ENCODE assay signal across 24 mouse cellular contexts in genomic region chr19:44889548-44889947, GRCm38 (mm10). TPM values are rescaled to one million over a fixed set of nuclear protein-coding genes. Genes with fewer than 3 reads are reported as not detected.
DNase-seq lines count a peak whose midpoint lies in the region; ATAC-seq and TF ChIP-seq lines count a peak whose summit lies in the region.
"Had no signal": no experiment of that assay in that cellular context is flagged by ENCODE, and none has a peak within 500 bp of the region (broad histone marks: within the 10 kb centered on the region; RNA-seq: fewer than 3 reads in every experiment).

No protein-coding gene starts in this region.

- peak overlapping the region; percentile 67 for H3K27ac ChIP-seq in forebrain, embryonic 10.5 days
- H3K27ac ChIP-seq in forebrain, postnatal 0 days (ENCODE audit: low read depth, low read length), result no peak overlapping the region
- 0 out of 2 replicates have a peak overlapping the region, but pooled peaks have one; percentile 5 for H3K27ac ChIP-seq in heart, embryonic 10.5 days
- no peak overlapping the region for H3K27ac ChIP-seq in heart, adult 2 months
- no peak overlapping the region for H3K27ac ChIP-seq in midbrain, embryonic 11.5 days (ENCODE audit: low read depth, low read length)
- no peak overlapping the region for H3K27ac ChIP-seq in midbrain, embryonic 15.5 days
- H3K27ac ChIP-seq: embryonic facial prominence, embryonic 12.5 days; heart, embryonic 13.5 days; hindbrain, embryonic 14.5 days; intestine, embryonic 15.5 days had no signal

- H3K79me2 ChIP-seq in heart, adult 2 months (replicated peaks; ENCODE audit: control insufficient read depth, insufficient read depth, low read length), result no peaks in the 10 kb centered on the region

- no peak for ATAC-seq in forebrain, postnatal 0 days
- no peak for ATAC-seq in midbrain, embryonic 11.5 days (ENCODE audit: low FRiP score)
- ATAC-seq in midbrain, embryonic 15.5 days (replicated peaks), result no peak
- ATAC-seq: CD4-positive, CD25-positive, alpha-beta regulatory T cell, adult 4 months; intestine, embryonic 15.5 days had no signal

- peak overlapping the region; percentile 6 for H3K4me3 ChIP-seq in forebrain, embryonic 10.5 days
- H3K4me3 ChIP-seq in forebrain, postnatal 0 days (ENCODE audit: low read depth, low read length), result no peak overlapping the region
- H3K4me3 ChIP-seq in heart, embryonic 10.5 days, result no peak overlapping the region
- no peak overlapping the region for H3K4me3 ChIP-seq in heart, adult 2 months
- H3K4me3 ChIP-seq in midbrain, embryonic 11.5 days (ENCODE audit: low read depth, low read length), result no peak overlapping the region
- H3K4me3 ChIP-seq in midbrain, embryonic 15.5 days, result no peak overlapping the region
- H3K4me3 ChIP-seq: embryonic facial prominence, embryonic 12.5 days; heart, embryonic 13.5 days; intestine, embryonic 15.5 days had no signal

- no peaks in the 10 kb centered on the region for H3K9me3 ChIP-seq in forebrain, embryonic 10.5 days
- H3K9me3 ChIP-seq in forebrain, postnatal 0 days (ENCODE audit: low read length), result no peaks in the 10 kb centered on the region
- no peaks in the 10 kb centered on the region for H3K9me3 ChIP-seq in heart, embryonic 10.5 days
- H3K9me3 ChIP-seq in midbrain, embryonic 11.5 days (ENCODE audit: control insufficient read depth, low read length), result no peaks in the 10 kb centered on the region
- H3K9me3 ChIP-seq in midbrain, embryonic 15.5 days, result no peaks in the 10 kb centered on the region
- H3K9me3 ChIP-seq: embryonic facial prominence, embryonic 12.5 days; G1E; heart, embryonic 13.5 days; intestine, embryonic 15.5 days had no signal

- H3K27me3 ChIP-seq in forebrain, embryonic 10.5 days (ENCODE audit: poor library complexity, severe bottlenecking), result peaks cover 100% of the 10 kb centered on the region
- H3K27me3 ChIP-seq in forebrain, postnatal 0 days (ENCODE audit: insufficient read depth, low read length), result peaks cover 41% of the 10 kb centered on the region
- peaks cover 82% of the 10 kb centered on the region for H3K27me3 ChIP-seq in heart, embryonic 10.5 days (ENCODE audit: insufficient read depth, poor library complexity, severe bottlenecking)
- H3K27me3 ChIP-seq in heart, adult 2 months (ENCODE audit: control insufficient read depth, insufficient read depth, low read length), result no peaks in the 10 kb centered on the region; the same call in none of the 2 replicates
- peaks cover 48% of the 10 kb centered on the region for H3K27me3 ChIP-seq in midbrain, embryonic 11.5 days (ENCODE audit: control insufficient read depth, insufficient read depth, low read length)
- H3K27me3 ChIP-seq in midbrain, embryonic 15.5 days (replicated peaks), result peaks cover 90% of the 10 kb centered on the region

- no peak for TF ChIP-seq POLR2A in heart, adult 2 months (IDR thresholded peaks at IDR 0.05; ENCODE audit: insufficient read depth, low read depth, low read length)

- H3K9ac ChIP-seq in forebrain, postnatal 0 days, result no peak overlapping the region
- no peak overlapping the region for H3K9ac ChIP-seq in heart, adult 2 months (ENCODE audit: low read depth, low read length)
- H3K9ac ChIP-seq in midbrain, embryonic 11.5 days (ENCODE audit: low read length), result no peak overlapping the region
- no peak overlapping the region for H3K9ac ChIP-seq in midbrain, embryonic 15.5 days
- H3K9ac ChIP-seq: embryonic facial prominence, embryonic 12.5 days; heart, embryonic 13.5 days; hindbrain, embryonic 14.5 days; intestine, embryonic 15.5 days had no signal

- no peak for DNase-seq in forebrain, embryonic 10.5 days (ENCODE audit: extremely low spot score, low spot score)
- no peak for DNase-seq in forebrain, postnatal 0 days
- DNase-seq in heart, embryonic 10.5 days (ENCODE audit: low spot score), result no peak
- DNase-seq in heart, adult 2 months, result no peak
- peak; percentile 83 for DNase-seq in midbrain, embryonic 11.5 days (ENCODE audit: low spot score, missing footprints)
- no peak for DNase-seq in kidney, postnatal 14 days
- DNase-seq in layer of hippocampus, postnatal 25 days (ENCODE audit: extremely low spot score in 1 of 2, low spot score in 1 of 2), result no peak
- DNase-seq: adrenal gland, adult 8-10 months; adrenal gland, postnatal 36 days; B cell, adult 2 months; cerebellum, adult 11 months; cerebellum, adult 8-10 months; cerebellum, postnatal 14 days; embryo, embryonic 11 days; gastrocnemius, postnatal 10 days; heart, adult 18-20 months; heart, postnatal 4 days had no signal

- H3K4me2 ChIP-seq in forebrain, postnatal 0 days (ENCODE audit: low read depth), result no peak overlapping the region
- H3K4me2 ChIP-seq in midbrain, embryonic 11.5 days, result no peak overlapping the region
- H3K4me2 ChIP-seq in midbrain, embryonic 15.5 days, result no peak overlapping the region
- H3K4me2 ChIP-seq: embryonic facial prominence, embryonic 12.5 days; heart, embryonic 13.5 days; hindbrain, embryonic 14.5 days; intestine, embryonic 15.5 days had no signal

- TF ChIP-seq CTCF in forebrain, postnatal 0 days (IDR thresholded peaks at IDR 0.05; ENCODE audit: low read depth), result no peak
- no peak for TF ChIP-seq CTCF in heart, adult 2 months (IDR thresholded peaks at IDR 0.05)

- H3K4me1 ChIP-seq in forebrain, embryonic 10.5 days, result peaks cover 73% of the 10 kb centered on the region
- H3K4me1 ChIP-seq in forebrain, postnatal 0 days (ENCODE audit: insufficient read depth), result no peaks in the 10 kb centered on the region
- peaks cover 39% of the 10 kb centered on the region for H3K4me1 ChIP-seq in heart, embryonic 10.5 days
- peaks cover 2% of the 10 kb centered on the region for H3K4me1 ChIP-seq in heart, adult 2 months (ENCODE audit: control insufficient read depth, insufficient read depth, low read length)
- peaks cover 9% of the 10 kb centered on the region; the same call in 1 of the 2 replicates for H3K4me1 ChIP-seq in midbrain, embryonic 11.5 days (ENCODE audit: control insufficient read depth, insufficient read depth, low read length)
- H3K4me1 ChIP-seq in midbrain, embryonic 15.5 days, result no peaks in the 10 kb centered on the region

- TF ChIP-seq EP300 in heart, adult 2 months (IDR thresholded peaks at IDR 0.05; ENCODE audit: insufficient read depth, low read depth, low read length), result no peak

- WGBS in forebrain, embryonic 10.5 days, result 6% methylated on average over 6 of the region's 6 CpGs
- WGBS in forebrain, postnatal 0 days, result 6% methylated on average over 6 of the region's 6 CpGs
- 28% methylated on average over 6 of the region's 6 CpGs for WGBS in heart, embryonic 10.5 days
- WGBS in heart, adult 2 months, result 39% methylated on average over 6 of the region's 6 CpGs
- 14% methylated on average over 6 of the region's 6 CpGs for WGBS in midbrain, embryonic 11.5 days
- 14% methylated on average over 6 of the region's 6 CpGs for WGBS in midbrain, embryonic 15.5 days

- intact Hi-C loops in heart, adult 2 months (cut with DNase I), result no loop called here

- H3K36me3 ChIP-seq in forebrain, embryonic 10.5 days (replicated peaks), result no peaks in the 10 kb centered on the region
- H3K36me3 ChIP-seq in forebrain, postnatal 0 days (ENCODE audit: insufficient read depth), result no peaks in the 10 kb centered on the region
- no peaks in the 10 kb centered on the region for H3K36me3 ChIP-seq in heart, embryonic 10.5 days
- no peaks in the 10 kb centered on the region for H3K36me3 ChIP-seq in heart, adult 2 months (ENCODE audit: control insufficient read depth, insufficient read depth, low read length)
- H3K36me3 ChIP-seq in midbrain, embryonic 11.5 days (ENCODE audit: control insufficient read depth, insufficient read depth, low read length), result no peaks in the 10 kb centered on the region
- no peaks in the 10 kb centered on the region for H3K36me3 ChIP-seq in midbrain, embryonic 15.5 days (replicated peaks)
- H3K36me3 ChIP-seq: embryonic facial prominence, embryonic 12.5 days; G1E; heart, embryonic 13.5 days; intestine, embryonic 15.5 days had no signal

RNA-seq across cellular contexts. Expression of gene Slf2, which starts 41.4 kb away (rescaled TPM):
- 53.9 and 54.1 TPM in 2 replicates for polyA plus RNA-seq in forebrain, embryonic 10.5 days (2016; fragmentation: Nextera tagmentation; extraction: Ambion mirVana)
- 42.7 and 50.0 TPM in 2 replicates for total RNA-seq in forebrain, postnatal 0 days (2014; rRNA removed)
- 11.1 and 16.1 TPM in 2 replicates for polyA plus RNA-seq in forebrain, postnatal 0 days (2015; fragmentation: Nextera tagmentation; extraction: Ambion mirVana)
- polyA plus RNA-seq in heart, embryonic 10.5 days (2016; fragmentation: Nextera tagmentation; extraction: Ambion mirVana), result 56.6 and 60.6 TPM in 2 replicates
- 10 to 100 TPM; 18.4 to 23.0 TPM for total RNA-seq in heart, adult 2 months (2021)
- 14.3 and 16.6 TPM in 2 replicates for polyA plus RNA-seq in heart, adult 2 months (2012; rRNA removed)
- 38.7 and 44.3 TPM in 2 replicates for polyA plus RNA-seq in midbrain, embryonic 11.5 days (2014; fragmentation: Nextera tagmentation; extraction: Ambion mirVana)
- 27.8 and 33.0 TPM in 2 replicates for polyA plus RNA-seq in midbrain, embryonic 15.5 days (2015; fragmentation: Nextera tagmentation; extraction: Ambion mirVana)
- 10 to 100 TPM; 31.8 to 39.3 TPM for total RNA-seq in layer of hippocampus, postnatal 25 days (2021)

Comparison
In these comparisons a context has a peak if more than half of its experiments do, and no peak if none do; other contexts are left out.
1. H3K27ac ChIP-seq: peak in forebrain, embryonic 10.5 days (single experiment) and heart, embryonic 10.5 days (single experiment); none in forebrain, postnatal 0 days (single experiment), heart, adult 2 months (single experiment), midbrain, embryonic 11.5 days (single experiment) and midbrain, embryonic 15.5 days (single experiment).